Mouse (Mus musculus) embryonic facial prominence, embryonic 10.5 days (tissue): ENCODE results near the gene Kbtbd12. TPM values are rescaled to one million over a fixed set of nuclear protein-coding genes. Genes with fewer than 3 reads are reported as not detected.

Experiments
- DNase-seq: peaks from one replicate; pipeline ENCODE4 v3.0.0-alpha.2; 2017; ENCODE audit warnings: low spot score
- H3K27ac ChIP-seq: fragments of 300-500 bp; sonication (generic); replicated peaks from 2 replicates; pipeline ENCODE4 v1.5.1; 2016; ENCODE audit warnings: mild to moderate bottlenecking
- H3K27me3 ChIP-seq: fragments of 300-500 bp; sonication (generic); replicated peaks from 2 replicates; pipeline ENCODE4 v1.6.1; 2016; ENCODE audit warnings: low read depth, mild to moderate bottlenecking; ENCODE audit not compliant: poor library complexity, severe bottlenecking
- H3K36me3 ChIP-seq: fragments of 300-500 bp; sonication (generic); replicated peaks from 2 replicates; pipeline ENCODE4 v1.6.1; 2016; ENCODE audit warnings: mild to moderate bottlenecking, moderate library complexity
- H3K4me1 ChIP-seq: fragments of 300-500 bp; sonication (generic); 2 replicates; pipeline ENCODE4 v1.6.1; 2016
- H3K4me3 ChIP-seq: fragments of 300-500 bp; sonication (generic); 2 replicates; pipeline ENCODE4 v1.5.1; 2016; ENCODE audit warnings: mild to moderate bottlenecking, moderate library complexity
- H3K9me3 ChIP-seq: fragments of 300-500 bp; sonication (generic); 2 replicates; pipeline ENCODE4 v1.6.1; 2016; ENCODE audit warnings: mild to moderate bottlenecking
- WGBS: fragments of 180-500 bp; shearing (Covaris S2); methylation state at CpG from one replicate; pipeline ENCODE4 v1.1.7; 2016; 5-methylcytosine and 5-hydroxymethylcytosine counted together
- polyA plus RNA-seq: library from polyadenylated mRNA; unstranded; fragments of >200 nt; fragmentation: Nextera tagmentation; extraction: Ambion mirVana; gene quantifications from 2 replicates; pipeline ENCODE4 v1.2.1, GENCODE M21; 2016

The Kbtbd12 gene
- polyA plus RNA-seq, 1 experiment from 2014 or later, result 0.24 TPM

DNA sequence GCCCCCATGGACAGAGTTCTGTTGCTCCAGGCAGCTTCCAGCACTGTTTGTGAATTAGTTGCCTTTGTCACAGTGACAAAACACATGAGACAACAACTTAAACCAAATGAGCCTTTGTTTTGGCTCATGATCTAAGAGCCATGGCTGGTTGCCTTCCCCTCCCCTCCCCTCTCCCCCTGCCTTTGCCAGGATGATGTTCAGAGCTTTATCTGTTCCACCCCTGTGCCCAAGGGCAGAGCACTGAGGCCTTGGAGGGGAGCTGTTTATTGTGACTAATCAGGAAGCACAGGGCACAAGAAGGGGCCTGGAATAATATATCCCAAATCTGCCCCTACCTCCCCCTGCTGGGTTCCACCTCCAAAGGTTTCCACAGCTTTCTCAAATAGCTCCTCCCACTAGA, 107.4 kb downstream of the Kbtbd12 start:
- Histone ChIP-seq H3K27me3 (no peaks in the 10 kb centered on the region), H3K27ac (no peak overlapping the region), H3K9me3 (no peaks in the 10 kb centered on the region), H3K36me3 (no peaks in the 10 kb centered on the region), H3K4me3 (no peak overlapping the region), H3K4me1 (no peaks in the 10 kb centered on the region)
- DNase-seq, result no peak

DNA sequence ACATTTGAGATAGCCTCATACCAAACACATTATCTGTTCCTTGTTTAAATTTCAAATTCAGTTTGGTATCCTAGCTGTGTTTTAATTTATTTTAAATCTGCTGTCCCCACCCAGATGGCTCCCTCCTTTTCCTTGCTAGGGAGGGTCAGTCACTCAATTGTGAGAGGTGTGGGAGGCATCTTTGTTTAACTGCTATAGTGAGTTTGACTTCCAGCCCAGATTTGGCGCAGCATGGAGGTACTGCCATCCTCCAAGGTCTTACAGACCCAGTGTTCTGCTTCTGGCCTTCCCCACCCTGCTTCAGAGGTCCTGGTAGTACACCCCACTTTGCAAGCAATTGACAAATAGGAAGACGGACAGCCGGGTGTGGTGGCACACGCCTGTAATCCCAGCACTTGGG, 113.7 kb downstream of the Kbtbd12 start:
- Histone ChIP-seq H3K27me3 (no peaks in the 10 kb centered on the region), H3K4me1 (peaks cover 8% of the 10 kb centered on the region), H3K27ac (no peak overlapping the region), H3K4me3 (no peak overlapping the region), H3K36me3 (no peaks in the 10 kb centered on the region), H3K9me3 (no peaks in the 10 kb centered on the region)
- no peak for DNase-seq
- 91% methylated on average over 4 of the region's 4 CpGs for WGBS

DNA sequence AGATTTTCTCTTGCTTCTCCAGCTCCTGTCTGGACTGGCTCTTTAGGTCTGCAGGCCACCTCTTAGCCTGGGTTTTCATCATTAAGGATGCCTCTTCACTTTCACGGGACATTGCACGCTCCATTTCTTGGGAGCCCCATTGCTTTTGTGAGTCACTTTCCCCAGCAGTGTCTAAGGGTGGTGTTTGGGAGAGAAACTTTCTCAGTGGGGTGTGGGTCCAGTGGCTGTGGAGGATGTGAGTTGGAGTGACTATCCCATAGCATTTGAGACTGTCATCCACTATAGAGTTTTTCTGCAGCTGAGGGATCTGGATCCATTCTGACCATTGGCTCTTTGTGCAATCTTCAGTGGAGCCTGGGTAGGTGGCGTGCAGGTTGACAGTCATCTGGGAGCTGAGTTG, 114.3 kb downstream of the Kbtbd12 start:
- Histone ChIP-seq H3K4me3 (no peak overlapping the region), H3K27ac (no peak overlapping the region), H3K27me3 (no peaks in the 10 kb centered on the region), H3K9me3 (no peaks in the 10 kb centered on the region), H3K36me3 (no peaks in the 10 kb centered on the region), H3K4me1 (peaks cover 9% of the 10 kb centered on the region)
- WGBS, result 93% methylated on average over 3 of the region's 3 CpGs
- no peak for DNase-seq

DNA sequence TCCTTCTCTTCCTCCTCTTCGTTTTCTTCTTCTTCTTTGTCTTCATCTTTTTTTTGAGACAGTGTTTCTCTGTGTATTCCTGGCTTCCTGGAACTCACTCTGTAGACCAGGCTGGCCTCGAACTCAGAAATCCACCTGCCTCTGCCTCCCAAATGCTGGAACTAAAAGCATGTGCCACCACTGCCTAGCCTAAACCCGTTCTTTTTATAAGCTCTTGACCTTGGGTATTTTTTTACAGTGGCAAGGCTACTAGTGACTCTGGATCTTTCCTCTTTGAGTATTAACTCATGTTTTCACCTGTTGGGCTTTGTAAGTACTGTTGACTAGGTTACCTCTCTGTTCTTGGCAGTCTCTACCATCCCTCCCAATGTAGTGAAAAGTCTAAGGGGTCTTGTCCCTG, 114.7 kb downstream of the Kbtbd12 start:
- H3K36me3 ChIP-seq, result no peaks in the 10 kb centered on the region
- peaks cover 9% of the 10 kb centered on the region for H3K4me1 ChIP-seq
- WGBS, result 67% methylated on average over 3 of the region's 3 CpGs
- no peaks in the 10 kb centered on the region for H3K27me3 ChIP-seq
- no peak overlapping the region for H3K27ac ChIP-seq
- no peaks in the 10 kb centered on the region for H3K9me3 ChIP-seq
- H3K4me3 ChIP-seq, result no peak overlapping the region
- no peak for DNase-seq

DNA sequence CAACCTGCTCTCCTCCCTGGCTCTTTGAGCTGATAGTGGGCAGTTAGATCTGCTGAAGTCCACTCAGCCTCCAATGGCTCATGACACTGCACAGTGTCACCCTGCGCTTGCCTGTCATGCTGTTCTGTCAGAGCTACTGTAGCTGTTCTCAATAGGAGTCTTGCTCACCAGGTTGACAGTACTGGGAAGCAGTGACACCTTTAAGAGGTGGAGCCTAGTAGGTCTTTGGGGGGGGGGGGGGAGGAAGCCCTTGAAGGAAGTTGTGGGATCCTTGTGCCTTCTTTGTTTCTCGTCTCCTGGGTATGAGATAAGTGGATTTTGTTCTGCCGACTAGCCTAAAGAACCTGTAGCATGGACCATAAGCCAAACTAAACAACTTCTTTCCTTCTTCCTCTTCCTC, 115.1 kb downstream of the Kbtbd12 start:
- peaks cover 11% of the 10 kb centered on the region for H3K4me1 ChIP-seq
- no peak overlapping the region for H3K27ac ChIP-seq
- 66% methylated on average over 3 of the region's 3 CpGs for WGBS
- H3K4me3 ChIP-seq, result no peak overlapping the region
- H3K36me3 ChIP-seq, result no peaks in the 10 kb centered on the region
- no peaks in the 10 kb centered on the region for H3K27me3 ChIP-seq
- no peak for DNase-seq
- H3K9me3 ChIP-seq, result no peaks in the 10 kb centered on the region

DNA sequence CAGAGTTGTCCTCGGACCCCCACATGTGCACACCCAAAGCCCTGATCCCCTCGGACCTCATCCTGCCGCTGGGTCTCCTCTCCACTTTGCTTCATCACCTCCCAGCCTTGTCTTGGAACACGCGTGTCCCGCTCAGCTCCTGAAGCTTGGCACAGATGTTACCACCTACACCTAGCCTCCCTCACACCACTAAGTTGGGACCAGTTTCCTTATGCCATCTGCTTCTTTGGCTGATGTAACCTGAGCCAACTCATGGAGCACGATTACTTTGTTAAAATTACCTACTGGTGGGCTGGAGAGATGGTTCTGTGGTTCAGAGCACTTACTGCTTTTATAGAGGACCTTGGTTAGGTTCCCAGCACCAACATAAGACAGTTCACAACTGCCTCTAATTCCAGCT, 115.9 kb downstream of the Kbtbd12 start:
- Histone ChIP-seq H3K4me1 (peaks cover 18% of the 10 kb centered on the region), H3K9me3 (no peaks in the 10 kb centered on the region), H3K27me3 (no peaks in the 10 kb centered on the region), H3K36me3 (peaks cover 4% of the 10 kb centered on the region), H3K4me3 (no peak overlapping the region), H3K27ac (no peak overlapping the region)
- WGBS, result 86% methylated on average over 7 of the region's 7 CpGs
- no peak for DNase-seq

DNA sequence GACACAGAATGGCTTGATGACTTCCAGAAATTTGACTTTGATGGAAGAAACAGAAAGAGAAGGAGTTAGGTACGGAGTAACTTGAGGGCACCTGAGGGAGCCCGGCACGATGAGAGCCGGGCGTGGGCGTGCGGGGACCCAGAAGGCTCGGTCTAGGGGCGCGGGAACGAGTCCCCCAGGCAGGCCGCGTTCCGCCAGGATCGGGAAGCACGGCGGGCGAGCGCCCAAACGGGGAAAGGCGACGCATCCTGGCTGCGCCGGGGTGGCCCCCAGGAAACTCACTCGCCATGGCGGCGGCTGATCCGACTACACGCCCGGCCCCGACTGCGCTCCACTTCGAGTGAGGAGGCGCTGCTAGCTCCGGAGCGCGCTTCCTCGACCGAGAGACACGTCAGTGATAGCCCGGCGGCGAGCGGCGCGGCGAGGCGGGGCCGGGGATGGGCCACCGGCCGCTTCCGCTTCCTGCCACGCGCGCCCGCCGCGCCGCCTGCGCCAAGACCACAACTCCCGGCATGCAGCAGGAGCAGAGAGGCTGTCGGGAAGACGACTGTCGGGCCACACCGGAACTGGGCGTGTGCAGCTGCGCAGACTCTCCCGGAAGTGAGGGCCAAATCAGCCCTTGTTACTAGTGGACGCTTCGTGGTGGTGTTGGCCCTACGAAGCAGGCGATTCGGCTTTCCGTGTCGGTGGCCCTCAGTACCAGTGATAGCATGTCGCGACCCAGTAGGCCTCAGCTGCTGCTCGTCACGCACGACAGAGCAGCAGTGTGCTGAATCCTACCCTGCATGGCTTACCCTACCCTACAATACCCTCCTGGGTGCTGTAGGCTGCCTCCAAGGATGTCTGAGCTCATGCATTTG, 119.1 kb downstream of the Kbtbd12 start, which contains the start of gene Sec61a1:
TSS of gene Sec61a1 (minus strand) at position 502 of the 860 bp plus-strand sequence.
- WGBS, result under 1% methylated on average over 80 of the region's 80 CpGs
- peak within 1 kb of the TSS; percentile 90 for H3K4me3 ChIP-seq
- H3K36me3 ChIP-seq, result peaks cover 36% of the 10 kb centered on the region
- H3K4me1 ChIP-seq, result peaks cover 22% of the 10 kb centered on the region
- H3K27ac ChIP-seq, result peak within 1 kb of the TSS; percentile 92
- H3K27me3 ChIP-seq, result no peaks in the 10 kb centered on the region
- H3K9me3 ChIP-seq, result no peaks in the 10 kb centered on the region
- peak; percentile 97 for DNase-seq

DNA sequence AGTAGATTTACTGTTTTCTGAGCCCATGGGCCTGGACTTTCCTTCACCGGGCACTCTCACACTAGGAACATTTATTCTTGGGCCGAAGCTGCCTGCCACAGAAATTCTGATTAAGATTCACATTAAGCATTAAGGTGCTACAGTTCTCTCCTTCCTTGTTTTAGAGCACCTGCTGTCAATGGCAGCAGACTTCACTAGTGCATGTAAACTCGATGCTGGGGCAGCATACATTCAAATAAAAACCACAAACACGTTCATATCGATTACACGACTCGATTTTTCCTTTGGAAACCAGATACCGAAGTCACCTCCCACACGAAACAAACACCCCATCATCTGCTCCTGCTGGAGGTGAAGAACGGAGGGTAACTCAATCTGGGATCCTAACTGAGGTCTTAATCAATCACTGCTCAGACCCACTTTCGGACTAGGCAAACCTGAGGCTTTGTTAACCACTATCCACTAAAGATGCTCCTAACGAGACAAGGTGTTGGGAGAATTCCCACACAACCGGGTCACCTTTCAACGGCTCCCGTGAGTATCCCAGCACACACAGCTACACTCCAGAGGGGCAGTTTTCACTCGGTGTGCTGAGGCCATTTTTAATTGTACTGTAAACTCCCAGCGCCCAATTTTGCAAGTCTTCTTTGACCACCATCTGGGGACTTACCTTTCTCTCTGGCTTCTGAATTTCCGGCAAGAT, 119.9 kb downstream of the Kbtbd12 start:
- Histone ChIP-seq H3K4me3 (peak overlapping the region; percentile 90), H3K9me3 (no peaks in the 10 kb centered on the region), H3K36me3 (peaks cover 43% of the 10 kb centered on the region), H3K4me1 (peaks cover 22% of the 10 kb centered on the region), H3K27ac (peak overlapping the region; percentile 92), H3K27me3 (no peaks in the 10 kb centered on the region)
- DNase-seq, result peak; percentile 37
- WGBS, result 17% methylated on average over 18 of the region's 18 CpGs

DNA sequence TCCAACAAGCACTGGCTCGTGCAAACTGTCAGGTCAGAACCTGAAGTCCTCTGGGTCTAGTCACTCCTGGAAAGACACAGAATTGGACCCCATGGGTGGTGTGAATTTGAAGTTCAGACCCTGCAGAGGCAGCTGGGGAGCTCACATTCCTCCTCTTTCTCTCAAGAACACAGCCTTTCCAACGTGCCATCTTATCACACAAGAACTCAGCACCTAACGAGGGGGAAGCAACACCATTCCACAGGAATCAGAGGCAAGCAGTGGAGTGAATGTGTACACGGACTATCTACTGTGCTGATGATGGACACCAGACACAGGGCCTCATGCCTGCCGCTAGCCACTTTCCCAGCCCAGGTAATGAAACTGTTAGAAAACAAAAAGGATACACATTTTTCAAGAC, 121.1 kb downstream of the Kbtbd12 start:
- H3K9me3 ChIP-seq, result no peaks in the 10 kb centered on the region
- peaks cover 22% of the 10 kb centered on the region for H3K4me1 ChIP-seq
- no peak for DNase-seq
- no peaks in the 10 kb centered on the region for H3K27me3 ChIP-seq
- peaks cover 55% of the 10 kb centered on the region for H3K36me3 ChIP-seq
- peak overlapping the region; percentile 90 for H3K4me3 ChIP-seq
- H3K27ac ChIP-seq, result no peak overlapping the region
- WGBS, result 75% methylated on average over 5 of the region's 5 CpGs

DNA sequence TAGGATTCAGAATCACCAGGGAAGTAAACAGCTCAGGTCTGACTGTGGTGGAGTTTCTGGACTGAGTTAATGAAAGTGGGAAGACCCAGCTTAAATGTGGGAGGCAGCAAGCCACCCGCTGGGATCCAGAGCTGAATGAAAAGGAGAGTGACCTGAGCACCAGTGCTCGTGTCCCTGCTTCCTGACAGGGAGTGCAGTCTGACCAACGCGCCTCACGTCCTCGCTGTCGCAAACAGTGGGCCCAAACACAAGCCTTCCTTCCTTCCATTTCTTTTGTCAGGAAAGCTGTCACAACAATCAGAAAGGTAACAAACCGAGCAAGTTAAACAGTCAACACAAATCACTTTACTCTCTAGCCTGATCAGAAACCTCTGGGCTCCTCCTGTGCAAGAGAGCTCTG, 121.8 kb downstream of the Kbtbd12 start:
- no peaks in the 10 kb centered on the region for H3K9me3 ChIP-seq
- H3K4me3 ChIP-seq, result no peak overlapping the region
- WGBS, result 87% methylated on average over 8 of the region's 8 CpGs
- no peaks in the 10 kb centered on the region for H3K27me3 ChIP-seq
- H3K4me1 ChIP-seq, result peaks cover 22% of the 10 kb centered on the region
- H3K36me3 ChIP-seq, result peaks cover 62% of the 10 kb centered on the region
- no peak overlapping the region for H3K27ac ChIP-seq
- DNase-seq, result no peak

DNA sequence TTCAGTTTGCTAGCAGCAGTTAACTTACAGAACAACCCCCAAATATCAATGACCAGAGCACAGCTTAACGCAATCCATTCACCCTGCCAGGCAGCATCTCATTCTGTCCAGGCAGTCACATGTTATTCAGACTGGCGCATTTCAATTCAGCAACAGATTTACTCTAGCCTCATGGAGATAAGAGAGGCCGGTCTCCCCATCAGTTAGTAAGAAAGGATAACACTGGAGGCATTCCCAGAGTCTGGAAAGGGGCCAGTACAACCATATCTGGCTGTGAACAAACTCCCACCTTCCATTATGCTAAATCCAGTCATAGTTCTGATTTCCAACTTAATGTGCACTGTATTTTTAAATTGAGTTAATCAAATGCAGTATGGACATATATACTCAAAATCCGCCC, 123.2 kb downstream of the Kbtbd12 start:
- no peak for DNase-seq
- Histone ChIP-seq H3K4me3 (no peak overlapping the region), H3K36me3 (peaks cover 76% of the 10 kb centered on the region), H3K9me3 (no peaks in the 10 kb centered on the region), H3K27ac (no peak overlapping the region), H3K4me1 (peaks cover 19% of the 10 kb centered on the region), H3K27me3 (no peaks in the 10 kb centered on the region)
- WGBS, result 94% methylated on average over 4 of the region's 4 CpGs

DNA sequence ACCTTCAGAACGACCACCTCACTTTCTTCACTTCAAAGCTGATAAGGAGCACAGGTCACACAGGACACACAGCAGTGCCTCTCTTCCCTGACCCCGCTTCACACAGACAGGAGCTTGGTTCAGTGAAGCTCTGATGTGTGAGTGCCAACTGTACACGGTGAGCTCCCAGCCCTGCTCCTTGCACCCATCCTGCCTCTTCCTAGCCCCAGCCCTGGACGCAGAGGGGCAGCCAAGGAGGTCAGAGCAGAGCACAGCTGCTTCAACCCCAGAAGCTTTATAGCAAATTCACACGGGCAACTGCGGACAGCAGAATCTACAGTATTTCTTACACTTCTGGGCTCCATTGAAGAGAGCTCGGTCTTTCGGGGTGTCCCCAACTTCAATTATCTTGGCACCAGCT, 123.8 kb downstream of the Kbtbd12 start:
- H3K9me3 ChIP-seq, result no peaks in the 10 kb centered on the region
- no peak overlapping the region for H3K4me3 ChIP-seq
- no peak overlapping the region for H3K27ac ChIP-seq
- H3K27me3 ChIP-seq, result no peaks in the 10 kb centered on the region
- H3K4me1 ChIP-seq, result peaks cover 14% of the 10 kb centered on the region
- peaks cover 82% of the 10 kb centered on the region for H3K36me3 ChIP-seq
- no peak for DNase-seq
- WGBS, result 94% methylated on average over 8 of the region's 8 CpGs

DNA sequence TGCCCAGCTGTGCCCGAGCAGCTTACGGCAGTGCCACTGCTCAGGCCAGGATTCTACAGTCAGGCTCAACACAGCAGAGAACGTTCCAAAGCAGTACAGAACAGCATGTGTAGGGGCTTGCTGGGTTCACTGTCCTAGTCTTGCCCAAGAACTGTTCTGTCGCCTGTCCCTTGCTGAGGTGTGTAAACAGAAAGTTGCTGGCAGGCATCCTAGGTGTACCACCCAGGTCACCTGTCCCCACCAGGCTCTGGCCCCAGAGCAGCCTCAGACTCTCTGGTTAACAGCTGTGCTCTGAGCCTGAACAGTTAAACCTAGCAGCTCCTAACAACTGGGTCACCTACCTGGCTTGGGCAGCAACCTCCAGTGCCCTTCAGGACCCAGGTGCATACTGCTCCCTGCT, 134.7 kb downstream of the Kbtbd12 start:
- peaks cover 12% of the 10 kb centered on the region; the same call in 1 of the 2 replicates for H3K27me3 ChIP-seq
- H3K4me1 ChIP-seq, result peaks cover 11% of the 10 kb centered on the region
- WGBS, result 89% methylated on average over 4 of the region's 4 CpGs
- no peak overlapping the region for H3K27ac ChIP-seq
- DNase-seq, result no peak
- H3K36me3 ChIP-seq, result peaks cover 70% of the 10 kb centered on the region
- H3K4me3 ChIP-seq, result no peak overlapping the region
- H3K9me3 ChIP-seq, result no peaks in the 10 kb centered on the region
